Mouse (Mus musculus) neural tube, embryonic 13.5 days (tissue): ENCODE results near the gene Rps13. TPM values are rescaled to one million over a fixed set of nuclear protein-coding genes. Genes with fewer than 3 reads are reported as not detected.

Experiments
- ATAC-seq: fragments of 200-750 bp; cut with Nextera tagmentation; 2 replicates; pipeline ENCODE4 v1.8.0; 2017; ENCODE audit warnings: low read depth, mild to moderate bottlenecking, moderate TSS enrichment, moderate library complexity
- H3K27ac ChIP-seq: fragments of 300-500 bp; sonication (generic); replicated peaks from 2 replicates; pipeline ENCODE4 v1.5.1; 2015; ENCODE audit warnings: moderate library complexity, mild to moderate bottlenecking, inconsistent platforms
- H3K27me3 ChIP-seq: fragments of 300-500 bp; sonication (generic); 2 replicates; pipeline ENCODE4 v1.6.1; 2015; ENCODE audit warnings: mild to moderate bottlenecking, inconsistent platforms
- H3K36me3 ChIP-seq: fragments of 300-500 bp; sonication (generic); 2 replicates; pipeline ENCODE4 v1.6.1; 2015; ENCODE audit warnings: mild to moderate bottlenecking, inconsistent platforms
- H3K4me1 ChIP-seq: fragments of 300-500 bp; sonication (generic); replicated peaks from 2 replicates; pipeline ENCODE4 v1.6.1; 2015; ENCODE audit warnings: inconsistent platforms
- H3K4me2 ChIP-seq: fragments of 300-500 bp; sonication (generic); 2 replicates; pipeline ENCODE4 v1.6.1; 2015; ENCODE audit warnings: inconsistent platforms, mild to moderate bottlenecking, moderate library complexity
- H3K4me3 ChIP-seq: fragments of 300-500 bp; sonication (generic); 2 replicates; pipeline ENCODE4 v1.5.1; 2015; ENCODE audit warnings: mild to moderate bottlenecking, inconsistent platforms
- H3K9ac ChIP-seq: fragments of 300-500 bp; sonication (generic); 2 replicates; pipeline ENCODE4 v1.6.1; 2015; ENCODE audit warnings: moderate library complexity, mild to moderate bottlenecking, inconsistent platforms
- H3K9me3 ChIP-seq: fragments of 300-500 bp; sonication (generic); 2 replicates; pipeline ENCODE4 v1.6.1; 2016; ENCODE audit warnings: inconsistent platforms
- WGBS: fragments of 180-500 bp; shearing (Covaris S2); methylation state at CpG from one replicate; pipeline ENCODE4 v1.1.7; 2015; 5-methylcytosine and 5-hydroxymethylcytosine counted together
- polyA plus RNA-seq: library from polyadenylated mRNA; unstranded; fragments of >200 nt; fragmentation: Nextera tagmentation; extraction: Ambion mirVana; gene quantifications from 2 replicates; pipeline ENCODE4 v1.2.1, GENCODE M21; 2015

Gene Rps13
- polyA plus RNA-seq, 1 experiment from 2014 or later: 606 TPM

GRCm38 (mm10) chr7:116308632-116308991, 25.4 kb downstream of the Rps13 start:
- H3K9ac ChIP-seq: peak overlapping the region; percentile 43; the same call in 1 of the 2 replicates
- ATAC-seq: 0 out of 2 replicates have a peak, but pooled peaks have one; percentile 4
- H3K4me1 ChIP-seq: peaks cover 31% of the 10 kb centered on the region
- peak overlapping the region; percentile 71 for H3K4me3 ChIP-seq
- no peak overlapping the region for H3K27ac ChIP-seq
- no peaks in the 10 kb centered on the region for H3K36me3 ChIP-seq
- H3K27me3 ChIP-seq: peaks cover 20% of the 10 kb centered on the region
- no peaks in the 10 kb centered on the region for H3K9me3 ChIP-seq
- 3% methylated on average over 16 of the region's 16 CpGs for WGBS
- peak overlapping the region; percentile 100 for H3K4me2 ChIP-seq

GRCm38 (mm10) chr7:116307871-116308631, 25.9 kb downstream of the Rps13 start, which contains the start of gene Plekha7:
Gene Plekha7, minus strand, starts transcription at chr7:116308376.
- Histone ChIP-seq H3K27ac (peak within 1 kb of the TSS; percentile 53; the same call in 1 of the 2 replicates), H3K4me3 (peak within 1 kb of the TSS; percentile 71), H3K27me3 (peaks cover 20% of the 10 kb centered on the region), H3K4me1 (peaks cover 31% of the 10 kb centered on the region), H3K9ac (peak within 1 kb of the TSS; percentile 71), H3K4me2 (peak within 1 kb of the TSS; percentile 100), H3K36me3 (no peaks in the 10 kb centered on the region), H3K9me3 (no peaks in the 10 kb centered on the region)
- peak; percentile 77 for ATAC-seq
- 1% methylated on average over 65 of the region's 65 CpGs for WGBS

- peak overlapping the region; percentile 71 for H3K9ac ChIP-seq
- H3K4me3 ChIP-seq: peak overlapping the region; percentile 71
- H3K9me3 ChIP-seq: no peaks in the 10 kb centered on the region
- peak overlapping the region; percentile 53; the same call in 1 of the 2 replicates for H3K27ac ChIP-seq
- WGBS: under 1% methylated on average over 63 of the region's 63 CpGs
- peaks cover 31% of the 10 kb centered on the region for H3K4me1 ChIP-seq
- peaks cover 20% of the 10 kb centered on the region for H3K27me3 ChIP-seq
- no peaks in the 10 kb centered on the region for H3K36me3 ChIP-seq
- peak overlapping the region; percentile 100 for H3K4me2 ChIP-seq
- ATAC-seq: peak; percentile 86
Observed at GRCm38 (mm10) chr7:116307099-116307870, 26.7 kb downstream of the Rps13 start.

- WGBS: 9% methylated on average over 5 of the region's 5 CpGs
- no peak overlapping the region for H3K9ac ChIP-seq
Observed at GRCm38 (mm10) chr7:116306601-116307000, 27.4 kb downstream of the Rps13 start.

GRCm38 (mm10) chr7:116301661-116302311, 32.2 kb downstream of the Rps13 start:
- Histone ChIP-seq H3K36me3 (no peaks in the 10 kb centered on the region), H3K4me3 (no peak overlapping the region), H3K4me1 (peaks cover 16% of the 10 kb centered on the region), H3K27ac (no peak overlapping the region), H3K9ac (no peak overlapping the region), H3K4me2 (no peak overlapping the region), H3K9me3 (no peaks in the 10 kb centered on the region), H3K27me3 (peaks cover 10% of the 10 kb centered on the region)
- no peak for ATAC-seq
- 90% methylated on average over 5 of the region's 5 CpGs for WGBS

More at GRCm38 (mm10) chr7:116306601-116307000, 27.4 kb downstream of the Rps13 start:
- H3K4me2 ChIP-seq: peak overlapping the region; percentile 100
- ATAC-seq: no peak
- H3K4me1 ChIP-seq: peaks cover 31% of the 10 kb centered on the region
- H3K9me3 ChIP-seq: no peaks in the 10 kb centered on the region
- H3K36me3 ChIP-seq: no peaks in the 10 kb centered on the region
- H3K27ac ChIP-seq: no peak overlapping the region
- H3K27me3 ChIP-seq: peaks cover 20% of the 10 kb centered on the region
- peak overlapping the region; percentile 71 for H3K4me3 ChIP-seq

- H3K4me2 ChIP-seq: no peak overlapping the region
- H3K36me3 ChIP-seq: no peaks in the 10 kb centered on the region
- H3K27ac ChIP-seq: no peak overlapping the region
- H3K4me1 ChIP-seq: peaks cover 10% of the 10 kb centered on the region; the same call in 1 of the 2 replicates
- no peak overlapping the region for H3K4me3 ChIP-seq
- no peaks in the 10 kb centered on the region for H3K9me3 ChIP-seq
- H3K27me3 ChIP-seq: peaks cover 4% of the 10 kb centered on the region
- no peak overlapping the region for H3K9ac ChIP-seq
- WGBS: 88% methylated on average over 4 of the region's 4 CpGs
- ATAC-seq: no peak
Observed at GRCm38 (mm10) chr7:116301144-116301543, 32.9 kb downstream of the Rps13 start.

GRCm38 (mm10) chr7:116298851-116299250, 35.1 kb downstream of the Rps13 start:
- Histone ChIP-seq H3K36me3 (no peaks in the 10 kb centered on the region), H3K4me1 (peaks cover 18% of the 10 kb centered on the region), H3K27ac (no peak overlapping the region), H3K9ac (no peak overlapping the region), H3K4me2 (no peak overlapping the region), H3K9me3 (no peaks in the 10 kb centered on the region), H3K4me3 (no peak overlapping the region), H3K27me3 (no peaks in the 10 kb centered on the region)
- WGBS: 90% methylated on average over 2 of the region's 2 CpGs
- ATAC-seq: no peak

- peaks cover 18% of the 10 kb centered on the region for H3K4me1 ChIP-seq
- no peak overlapping the region for H3K4me3 ChIP-seq
- H3K27ac ChIP-seq: no peak overlapping the region
- no peak overlapping the region for H3K9ac ChIP-seq
- H3K4me2 ChIP-seq: no peak overlapping the region
- ATAC-seq: no peak
- no peaks in the 10 kb centered on the region for H3K9me3 ChIP-seq
- no peaks in the 10 kb centered on the region for H3K27me3 ChIP-seq
- H3K36me3 ChIP-seq: no peaks in the 10 kb centered on the region
- 80% methylated on average over 10 of the region's 10 CpGs for WGBS
Observed at GRCm38 (mm10) chr7:116298389-116298788, 35.6 kb downstream of the Rps13 start.

- Histone ChIP-seq H3K4me2 (no peak overlapping the region), H3K27me3 (no peaks in the 10 kb centered on the region), H3K4me1 (peaks cover 18% of the 10 kb centered on the region), H3K27ac (no peak overlapping the region), H3K4me3 (no peak overlapping the region), H3K9ac (no peak overlapping the region), H3K36me3 (no peaks in the 10 kb centered on the region), H3K9me3 (no peaks in the 10 kb centered on the region)
- no peak for ATAC-seq
- WGBS: 69% methylated on average over 3 of the region's 3 CpGs
Observed at GRCm38 (mm10) chr7:116294961-116295360, 39.0 kb downstream of the Rps13 start.

- H3K9me3 ChIP-seq: no peaks in the 10 kb centered on the region
- no peaks in the 10 kb centered on the region for H3K27me3 ChIP-seq
- WGBS: 60% methylated on average over 5 of the region's 5 CpGs
- no peak overlapping the region for H3K27ac ChIP-seq
- no peak overlapping the region for H3K9ac ChIP-seq
- H3K36me3 ChIP-seq: no peaks in the 10 kb centered on the region
- no peak overlapping the region for H3K4me2 ChIP-seq
- H3K4me3 ChIP-seq: no peak overlapping the region
- no peak for ATAC-seq
- H3K4me1 ChIP-seq: peaks cover 8% of the 10 kb centered on the region
Observed at GRCm38 (mm10) chr7:116292377-116292776, 41.6 kb downstream of the Rps13 start.

GRCm38 (mm10) chr7:116290559-116290958, 43.4 kb downstream of the Rps13 start:
- 80% methylated on average over 1 of the region's 1 CpGs for WGBS
- no peak for ATAC-seq
- no peak overlapping the region for H3K27ac ChIP-seq
- H3K4me3 ChIP-seq: no peak overlapping the region
- H3K27me3 ChIP-seq: no peaks in the 10 kb centered on the region
- no peaks in the 10 kb centered on the region for H3K36me3 ChIP-seq
- H3K4me1 ChIP-seq: peaks cover 8% of the 10 kb centered on the region
- H3K9ac ChIP-seq: no peak overlapping the region
- H3K9me3 ChIP-seq: no peaks in the 10 kb centered on the region
- H3K4me2 ChIP-seq: no peak overlapping the region

GRCm38 (mm10) chr7:116288996-116289395, 45.0 kb downstream of the Rps13 start:
- Histone ChIP-seq H3K9me3 (no peaks in the 10 kb centered on the region), H3K4me2 (no peak overlapping the region), H3K27ac (no peak overlapping the region), H3K4me1 (no peaks in the 10 kb centered on the region; the same call in 1 of the 2 replicates), H3K4me3 (no peak overlapping the region), H3K9ac (no peak overlapping the region), H3K27me3 (no peaks in the 10 kb centered on the region), H3K36me3 (no peaks in the 10 kb centered on the region)
- 91% methylated on average over 3 of the region's 3 CpGs for WGBS
- no peak for ATAC-seq
